Mouse (Mus musculus) stomach, embryonic 16.5 days (tissue): ENCODE data around the gene Fam122c. TPM values are rescaled to one million over a fixed set of nuclear protein-coding genes. Genes with fewer than 3 reads are reported as not detected.

ENCODE experiments used
- ATAC-seq: fragments of 200-750 bp; cut with Nextera tagmentation; 2 replicates; pipeline ENCODE4 v1.8.0; 2017; ENCODE audit warnings: moderate number of reproducible peaks, moderate TSS enrichment; ENCODE audit not compliant: insufficient read depth, low FRiP score
- H3K27ac ChIP-seq: fragments of 300-500 bp; sonication (generic); 2 replicates; pipeline ENCODE4 v1.5.1; 2014; ENCODE audit warnings: low read length
- H3K27me3 ChIP-seq: fragments of 300-500 bp; sonication (generic); 2 replicates; pipeline ENCODE4 v1.6.1; 2014; ENCODE audit warnings: low read length, control low read depth, mixed read lengths; ENCODE audit not compliant: control insufficient read depth, insufficient read depth
- H3K36me3 ChIP-seq: fragments of 300-500 bp; sonication (generic); 2 replicates; pipeline ENCODE4 v1.6.1; 2014; ENCODE audit warnings: low read length; ENCODE audit not compliant: control insufficient read depth, insufficient read depth
- H3K4me1 ChIP-seq: fragments of 300-500 bp; sonication (generic); 2 replicates; pipeline ENCODE4 v1.6.1; 2014; ENCODE audit warnings: low read length, control low read depth, mixed read lengths; ENCODE audit not compliant: control insufficient read depth, insufficient read depth
- H3K4me2 ChIP-seq: fragments of 300-500 bp; sonication (generic); 2 replicates; pipeline ENCODE4 v1.6.1; 2014; ENCODE audit warnings: low read depth, low read length, mixed read lengths
- H3K4me3 ChIP-seq: fragments of 300-500 bp; sonication (generic); replicated peaks from 2 replicates; pipeline ENCODE4 v1.5.1; 2014; ENCODE audit warnings: mild to moderate bottlenecking, low read length
- H3K9ac ChIP-seq: fragments of 300-500 bp; sonication (generic); 2 replicates; pipeline ENCODE4 v1.6.1; 2014; ENCODE audit warnings: low read length
- H3K9me3 ChIP-seq: fragments of 300-500 bp; sonication (generic); replicated peaks from 2 replicates; pipeline ENCODE4 v1.6.1; 2016; ENCODE audit warnings: low read length, control low read depth; ENCODE audit not compliant: control insufficient read depth
- WGBS: fragments of 180-500 bp; shearing (Covaris S2); extraction: QIAGEN DNeasy Blood & Tissue Kit; methylation state at CpG from one replicate; pipeline ENCODE4 v1.1.7; 2014; 5-methylcytosine and 5-hydroxymethylcytosine counted together
- polyA plus RNA-seq: library from polyadenylated mRNA; unstranded; fragments of >200 nt; fragmentation: Nextera tagmentation; extraction: Ambion mirVana; gene quantifications from 2 replicates; pipeline ENCODE4 v1.2.1, GENCODE M21; 2015

Fam122c gene
- not detected in 2 replicates for polyA plus RNA-seq

GRCm38 (mm10) chrX:53273124-53273523 is at the start of gene Fam122c:
TSS of gene Fam122c (plus strand) at chrX:53273424.
- WGBS = 37% methylated on average over 1 of the region's 1 CpGs
- Histone ChIP-seq H3K9ac (no peak within 1 kb of the TSS), H3K36me3 (no peaks in the 10 kb centered on the region), H3K9me3 (no peaks in the 10 kb centered on the region), H3K4me1 (no peaks in the 10 kb centered on the region), H3K4me2 (no peak within 1 kb of the TSS), H3K27me3 (no peaks in the 10 kb centered on the region), H3K27ac (no peak within 1 kb of the TSS), H3K4me3 (no peak within 1 kb of the TSS)
- ATAC-seq = no peak

- Histone ChIP-seq H3K36me3 (no peaks in the 10 kb centered on the region), H3K27ac (no peak overlapping the region), H3K4me3 (no peak overlapping the region), H3K4me1 (no peaks in the 10 kb centered on the region), H3K27me3 (no peaks in the 10 kb centered on the region), H3K9me3 (no peaks in the 10 kb centered on the region), H3K4me2 (no peak overlapping the region), H3K9ac (no peak overlapping the region)
- no peak for ATAC-seq
- 54% methylated on average over 6 of the region's 6 CpGs for WGBS
Measured at GRCm38 (mm10) chrX:53224353-53224944, 48.8 kb upstream of the Fam122c start.

GRCm38 (mm10) chrX:53231965-53232364 is 41.3 kb upstream of the Fam122c start:
- H3K4me3 ChIP-seq = peak overlapping the region; percentile 30
- H3K4me1 ChIP-seq = no peaks in the 10 kb centered on the region
- H3K27ac ChIP-seq = peak overlapping the region; percentile 74
- H3K9ac ChIP-seq = peak overlapping the region; percentile 27
- WGBS = 29% methylated on average over 13 of the region's 13 CpGs
- no peaks in the 10 kb centered on the region for H3K36me3 ChIP-seq
- H3K27me3 ChIP-seq = no peaks in the 10 kb centered on the region
- H3K9me3 ChIP-seq = no peaks in the 10 kb centered on the region
- no peak for ATAC-seq
- peak overlapping the region; percentile 55 for H3K4me2 ChIP-seq

- 36% methylated on average over 4 of the region's 4 CpGs for WGBS
- H3K27me3 ChIP-seq = no peaks in the 10 kb centered on the region
- H3K36me3 ChIP-seq = no peaks in the 10 kb centered on the region
- no peak overlapping the region for H3K27ac ChIP-seq
- no peak overlapping the region for H3K4me2 ChIP-seq
- H3K9me3 ChIP-seq = no peaks in the 10 kb centered on the region
- no peak overlapping the region for H3K4me3 ChIP-seq
- peak; percentile 44; the same call in 1 of the 2 replicates for ATAC-seq
- no peak overlapping the region for H3K9ac ChIP-seq
- H3K4me1 ChIP-seq = no peaks in the 10 kb centered on the region
Measured at GRCm38 (mm10) chrX:53233689-53234088, 39.5 kb upstream of the Fam122c start.

- Histone ChIP-seq H3K9me3 (no peaks in the 10 kb centered on the region), H3K9ac (no peak overlapping the region), H3K4me1 (no peaks in the 10 kb centered on the region), H3K27me3 (no peaks in the 10 kb centered on the region), H3K27ac (no peak overlapping the region), H3K4me2 (no peak overlapping the region), H3K4me3 (no peak overlapping the region), H3K36me3 (no peaks in the 10 kb centered on the region)
- no peak for ATAC-seq
- WGBS = 49% methylated on average over 7 of the region's 7 CpGs
Measured at GRCm38 (mm10) chrX:53236404-53236803, 36.8 kb upstream of the Fam122c start.

GRCm38 (mm10) chrX:53237971-53238370 is 35.3 kb upstream of the Fam122c start:
- ATAC-seq = no peak
- Histone ChIP-seq H3K4me1 (no peaks in the 10 kb centered on the region), H3K4me3 (no peak overlapping the region), H3K27me3 (no peaks in the 10 kb centered on the region), H3K4me2 (no peak overlapping the region), H3K9ac (no peak overlapping the region), H3K27ac (no peak overlapping the region), H3K9me3 (no peaks in the 10 kb centered on the region), H3K36me3 (no peaks in the 10 kb centered on the region)
- 8% methylated on average over 2 of the region's 2 CpGs for WGBS

GRCm38 (mm10) chrX:53240011-53240410 is 33.2 kb upstream of the Fam122c start, which contains the start of gene Plac1:
TSS of gene Plac1 (minus strand) at chrX:53240111.
- Histone ChIP-seq H3K27ac (no peak within 1 kb of the TSS), H3K4me1 (no peaks in the 10 kb centered on the region), H3K27me3 (no peaks in the 10 kb centered on the region), H3K9ac (no peak within 1 kb of the TSS), H3K9me3 (no peaks in the 10 kb centered on the region), H3K4me3 (no peak within 1 kb of the TSS), H3K36me3 (no peaks in the 10 kb centered on the region), H3K4me2 (no peak within 1 kb of the TSS)
- no peak for ATAC-seq
- WGBS = 64% methylated on average over 4 of the region's 4 CpGs

- ATAC-seq = no peak
- Histone ChIP-seq H3K27ac (no peak overlapping the region), H3K4me3 (no peak overlapping the region), H3K4me2 (no peak overlapping the region), H3K27me3 (no peaks in the 10 kb centered on the region), H3K4me1 (no peaks in the 10 kb centered on the region), H3K36me3 (no peaks in the 10 kb centered on the region), H3K9me3 (no peaks in the 10 kb centered on the region), H3K9ac (no peak overlapping the region)
Measured at GRCm38 (mm10) chrX:53255195-53255594, 18.0 kb upstream of the Fam122c start.

- H3K27me3 ChIP-seq = no peaks in the 10 kb centered on the region
- 57% methylated on average over 9 of the region's 9 CpGs for WGBS
- no peaks in the 10 kb centered on the region for H3K36me3 ChIP-seq
- no peak for ATAC-seq
- no peak overlapping the region for H3K4me2 ChIP-seq
- H3K4me3 ChIP-seq = no peak overlapping the region
- no peak overlapping the region for H3K9ac ChIP-seq
- H3K9me3 ChIP-seq = no peaks in the 10 kb centered on the region
- H3K4me1 ChIP-seq = no peaks in the 10 kb centered on the region
- H3K27ac ChIP-seq = no peak overlapping the region
Measured at GRCm38 (mm10) chrX:53266186-53266585, 7.0 kb upstream of the Fam122c start.
